Mouse (Mus musculus): ENCODE measurements around the gene Pafah1b2. TPM values are rescaled to one million over a fixed set of nuclear protein-coding genes. Genes with fewer than 3 reads are reported as not detected.

Pafah1b2 gene
- total RNA-seq, 2 experiments from 2014 or later, result 85.1 to 87.3 TPM

Small RNA genes lying within 50 kb of the gene (microRNA-seq; reads per million reads assigned to microRNA genes)
- 0.24 to 0.35 reads per million in 2 experiments for gene Mir7087

Other genes starting within 250 kb of the Pafah1b2 start
- gene Cep164, start 184.0 kb downstream of the Pafah1b2 start, total RNA-seq (2021), result 10 to 100 TPM in 1 of 2 experiments, 1 to 10 TPM in 1; 9.4 to 11.3 TPM
- 10 to 100 TPM; 43.7 to 55.0 TPM for gene Bace1, start 174.1 kb downstream of the Pafah1b2 start, total RNA-seq (2021)
- gene Pcsk7, start 106.2 kb downstream of the Pafah1b2 start, total RNA-seq (2021), result 10 to 100 TPM; 23.5 to 27.2 TPM
- gene Rnf214, start 105.8 kb downstream of the Pafah1b2 start, total RNA-seq (2021), result 10 to 100 TPM; 33.5 to 35.9 TPM
- gene Tagln, start 76.6 kb downstream of the Pafah1b2 start, total RNA-seq (2021), result 10 to 100 TPM; 72.1 to 90.1 TPM
- 10 to 100 TPM; 71.5 to 75.4 TPM for gene Sidt2, start 57.4 kb downstream of the Pafah1b2 start, total RNA-seq (2021)
- gene Sik3, start 130 bp upstream of the Pafah1b2 start, total RNA-seq (2021), result 10 to 100 TPM; 61.8 to 72.7 TPM
- under 1 TPM; 0.26 to 0.50 TPM for gene Apoa1, start 215.9 kb upstream of the Pafah1b2 start, total RNA-seq (2021)
- not detected for gene Apoc3, start 222.9 kb upstream of the Pafah1b2 start, total RNA-seq (2021)
- not detected for gene Apoa4, start 228.0 kb upstream of the Pafah1b2 start, total RNA-seq (2021)